Mouse (Mus musculus) heart, postnatal 0 days (tissue): ENCODE data around the gene Col6a6. TPM values are rescaled to one million over a fixed set of nuclear protein-coding genes. Genes with fewer than 3 reads are reported as not detected.

ENCODE experiments used
- ATAC-seq: fragments of 200-750 bp; cut with Nextera tagmentation; 2 replicates; pipeline ENCODE4 v1.8.0; 2017; ENCODE audit warnings: low read depth, moderate number of reproducible peaks, moderate library complexity; ENCODE audit not compliant: insufficient read depth
- DNase-seq: peaks from one replicate; pipeline ENCODE4 v3.0.0-alpha.2; 2016; ENCODE audit warnings: low spot score
- H3K27ac ChIP-seq: fragments of 300-500 bp; sonication (generic); 2 replicates; pipeline ENCODE4 v1.5.1; 2014; ENCODE audit warnings: low read depth, mild to moderate bottlenecking
- H3K27me3 ChIP-seq: fragments of 300-500 bp; sonication (generic); 2 replicates; pipeline ENCODE4 v1.6.1; 2014; ENCODE audit warnings: low read length, mixed read lengths; ENCODE audit not compliant: control insufficient read depth, insufficient read depth
- H3K36me3 ChIP-seq: fragments of 300-500 bp; sonication (generic); replicated peaks from 2 replicates; pipeline ENCODE4 v1.6.1; 2014; ENCODE audit warnings: low read length, mixed read lengths; ENCODE audit not compliant: control insufficient read depth, insufficient read depth
- H3K4me1 ChIP-seq: fragments of 300-500 bp; sonication (generic); 2 replicates; pipeline ENCODE4 v1.6.1; 2014; ENCODE audit warnings: antibody characterized with exemption; ENCODE audit not compliant: control insufficient read depth, insufficient read depth
- H3K4me2 ChIP-seq: fragments of 300-500 bp; sonication (generic); 2 replicates; pipeline ENCODE4 v1.6.1; 2014; ENCODE audit warnings: low read depth, mild to moderate bottlenecking, low read length, moderate library complexity
- H3K4me3 ChIP-seq: fragments of 300-500 bp; sonication (generic); 2 replicates; pipeline ENCODE4 v1.5.1; 2014; ENCODE audit warnings: low read depth, low read length
- H3K9ac ChIP-seq: fragments of 300-500 bp; sonication (generic); replicated peaks from 2 replicates; pipeline ENCODE4 v1.6.1; 2014; ENCODE audit warnings: low read depth, low read length, mixed read lengths
- H3K9me3 ChIP-seq: fragments of 300-500 bp; sonication (generic); replicated peaks from 2 replicates; pipeline ENCODE4 v1.6.1; 2016; ENCODE audit warnings: low read length; ENCODE audit not compliant: control insufficient read depth
- CTCF ChIP-seq: IDR thresholded peaks from 2 replicates; pipeline ENCODE4 v1.5.1; 2016; ENCODE audit warnings: antibody characterized with exemption, control low read depth, low read depth
- EP300 ChIP-seq: IDR thresholded peaks from 2 replicates; pipeline ENCODE4 v1.6.1; 2016; ENCODE audit warnings: antibody characterized with exemption, low read depth
- WGBS: fragments of 180-500 bp; shearing (Covaris S2); extraction: QIAGEN DNeasy Blood & Tissue Kit; methylation state at CpG from one replicate; pipeline ENCODE4 v1.1.7; 2014; 5-methylcytosine and 5-hydroxymethylcytosine counted together
- polyA plus RNA-seq: library from polyadenylated mRNA; unstranded; fragments of >200 nt; fragmentation: Nextera tagmentation; extraction: Ambion mirVana; gene quantifications from 2 replicates; pipeline ENCODE4 v1.2.1, GENCODE M21; 2015
- total RNA-seq: library from RNA; depleted of rRNA; stranded (reverse); fragments of >200 nt; gene quantifications from 2 replicates; pipeline ENCODE4 v1.2.3, GENCODE M21; 2014; ENCODE audit warnings: low replicate concordance

Gene Col6a6
- total and polyA plus RNA-seq, 2 experiments from 2014 or later = 1.7 to 5.4 TPM

GRCm38 (mm10) chr9:105739446-105739845 is 88.5 kb downstream of the Col6a6 start:
- H3K4me1 ChIP-seq = 0 out of 2 replicates have a peak, but pooled peaks cover 7% of the 10 kb centered on the region
- WGBS = 79% methylated on average over 9 of the region's 9 CpGs
- H3K4me3 ChIP-seq = no peak overlapping the region
- TF ChIP-seq EP300 = no peak
- no peak for TF ChIP-seq CTCF
- no peaks in the 10 kb centered on the region for H3K9me3 ChIP-seq
- H3K36me3 ChIP-seq = no peaks in the 10 kb centered on the region
- H3K9ac ChIP-seq = no peak overlapping the region
- H3K27ac ChIP-seq = no peak overlapping the region
- ATAC-seq = no peak
- no peak for DNase-seq
- H3K4me2 ChIP-seq = no peak overlapping the region
- no peaks in the 10 kb centered on the region for H3K27me3 ChIP-seq

GRCm38 (mm10) chr9:105737448-105737847 is 90.5 kb downstream of the Col6a6 start:
- TF ChIP-seq CTCF (peak; percentile 55), EP300 (no peak)
- 0 out of 2 replicates have a peak, but pooled peaks cover 7% of the 10 kb centered on the region for H3K4me1 ChIP-seq
- 11% methylated on average over 8 of the region's 8 CpGs for WGBS
- ATAC-seq (peak; percentile 86), DNase-seq (peak; percentile 63)
- H3K9ac ChIP-seq = no peak overlapping the region
- no peak overlapping the region for H3K4me2 ChIP-seq
- no peaks in the 10 kb centered on the region for H3K36me3 ChIP-seq
- H3K9me3 ChIP-seq = no peaks in the 10 kb centered on the region
- H3K4me3 ChIP-seq = no peak overlapping the region
- 0 out of 2 replicates have a peak overlapping the region, but pooled peaks have one; percentile 17 for H3K27ac ChIP-seq
- H3K27me3 ChIP-seq = no peaks in the 10 kb centered on the region

- no peak for TF ChIP-seq EP300
- TF ChIP-seq CTCF = no peak
- Histone ChIP-seq H3K4me2 (no peak overlapping the region), H3K4me1 (0 out of 2 replicates have a peak, but pooled peaks cover 7% of the 10 kb centered on the region), H3K27ac (no peak overlapping the region), H3K9me3 (no peaks in the 10 kb centered on the region), H3K9ac (no peak overlapping the region), H3K4me3 (no peak overlapping the region), H3K27me3 (no peaks in the 10 kb centered on the region), H3K36me3 (no peaks in the 10 kb centered on the region)
- 80% methylated on average over 5 of the region's 5 CpGs for WGBS
- no peak for DNase-seq
- ATAC-seq = no peak
Observed at GRCm38 (mm10) chr9:105735195-105735594, 92.8 kb downstream of the Col6a6 start.

GRCm38 (mm10) chr9:105734651-105735050 is 93.3 kb downstream of the Col6a6 start:
- 70% methylated on average over 2 of the region's 2 CpGs for WGBS

GRCm38 (mm10) chr9:105731976-105732375 is 96.0 kb downstream of the Col6a6 start:
- Histone ChIP-seq H3K36me3 (no peaks in the 10 kb centered on the region), H3K4me2 (no peak overlapping the region), H3K27me3 (no peaks in the 10 kb centered on the region), H3K9me3 (no peaks in the 10 kb centered on the region), H3K9ac (no peak overlapping the region), H3K4me1 (no peaks in the 10 kb centered on the region), H3K27ac (no peak overlapping the region), H3K4me3 (no peak overlapping the region)
- peak; percentile 53 for ATAC-seq
- TF ChIP-seq EP300 (no peak), CTCF (no peak)
- DNase-seq = peak; percentile 8
- WGBS = 53% methylated on average over 7 of the region's 7 CpGs

More at GRCm38 (mm10) chr9:105734651-105735050, 93.3 kb downstream of the Col6a6 start:
- no peak overlapping the region for H3K27ac ChIP-seq
- no peaks in the 10 kb centered on the region for H3K36me3 ChIP-seq
- DNase-seq (no peak), ATAC-seq (no peak)
- H3K4me3 ChIP-seq = no peak overlapping the region
- H3K9me3 ChIP-seq = no peaks in the 10 kb centered on the region
- H3K4me2 ChIP-seq = no peak overlapping the region
- H3K27me3 ChIP-seq = no peaks in the 10 kb centered on the region
- no peak overlapping the region for H3K9ac ChIP-seq
- 0 out of 2 replicates have a peak, but pooled peaks cover 7% of the 10 kb centered on the region for H3K4me1 ChIP-seq
- TF ChIP-seq CTCF = no peak
- TF ChIP-seq EP300 = no peak

- ATAC-seq (no peak), DNase-seq (no peak)
- no peaks in the 10 kb centered on the region for H3K36me3 ChIP-seq
- no peak overlapping the region for H3K4me3 ChIP-seq
- 79% methylated on average over 4 of the region's 4 CpGs for WGBS
- no peak for TF ChIP-seq CTCF
- no peak for TF ChIP-seq EP300
- 0 out of 2 replicates have a peak, but pooled peaks cover 2% of the 10 kb centered on the region for H3K4me1 ChIP-seq
- no peak overlapping the region for H3K9ac ChIP-seq
- no peak overlapping the region for H3K4me2 ChIP-seq
- no peaks in the 10 kb centered on the region for H3K27me3 ChIP-seq
- no peak overlapping the region for H3K27ac ChIP-seq
- H3K9me3 ChIP-seq = no peaks in the 10 kb centered on the region
Observed at GRCm38 (mm10) chr9:105720430-105720829, 107.5 kb downstream of the Col6a6 start.
